Mouse (Mus musculus): ENCODE data around the gene Cacng7. TPM values are rescaled to one million over a fixed set of nuclear protein-coding genes. Genes with fewer than 3 reads are reported as not detected.
A peak's percentile ranks its signal among the peaks of the same experiment; 100 is the strongest.

The Cacng7 gene
- polyA plus RNA-seq, 1 experiment from 2014 or later, result 0.07 TPM

GRCm38 (mm10) chr7:3304298-3304697 lies 28.5 kb upstream of the Cacng7 start:
- H3K36me3 ChIP-seq, result peaks cover 6% of the 10 kb centered on the region; the same call in 1 of the 2 replicates
- H3K27ac ChIP-seq, result no peak overlapping the region
- H3K9me3 ChIP-seq (replicated peaks), result no peaks in the 10 kb centered on the region
- peak; percentile 38; the same call in 1 of the 2 replicates for ATAC-seq
- H3K4me3 ChIP-seq, result no peak overlapping the region
- 3% methylated on average over 10 of the region's 10 CpGs for WGBS (ENCODE audit: insufficient replicate concordance)
- H3K4me2 ChIP-seq, result no peak overlapping the region
- peaks cover 72% of the 10 kb centered on the region for H3K27me3 ChIP-seq (replicated peaks)
- H3K9ac ChIP-seq, result no peak overlapping the region
- peaks cover 9% of the 10 kb centered on the region for H3K4me1 ChIP-seq

- Histone ChIP-seq H3K36me3 (no peaks in the 10 kb centered on the region), H3K4me1 (peaks cover 9% of the 10 kb centered on the region), H3K27me3 (replicated peaks) (peaks cover 54% of the 10 kb centered on the region), H3K4me3 (no peak overlapping the region), H3K27ac (no peak overlapping the region), H3K9me3 (replicated peaks) (0 out of 2 replicates have a peak, but pooled peaks cover 4% of the 10 kb centered on the region), H3K4me2 (no peak overlapping the region), H3K9ac (no peak overlapping the region)
- WGBS (ENCODE audit: insufficient replicate concordance), result 45% methylated on average over 3 of the region's 3 CpGs
- ATAC-seq, result no peak
These were observed 26.4 kb upstream of the Cacng7 start for GRCm38 (mm10) chr7:3306400-3306799.

GRCm38 (mm10) chr7:3308646-3309045 lies 24.1 kb upstream of the Cacng7 start:
- Histone ChIP-seq H3K4me1 (peaks cover under 1% of the 10 kb centered on the region; the same call in 1 of the 2 replicates), H3K36me3 (no peaks in the 10 kb centered on the region), H3K27me3 (replicated peaks) (peaks cover 32% of the 10 kb centered on the region), H3K9ac (no peak overlapping the region), H3K27ac (no peak overlapping the region), H3K4me3 (no peak overlapping the region), H3K9me3 (replicated peaks) (0 out of 2 replicates have a peak, but pooled peaks cover 4% of the 10 kb centered on the region), H3K4me2 (no peak overlapping the region)
- ATAC-seq, result no peak
- 47% methylated on average over 4 of the region's 4 CpGs for WGBS (ENCODE audit: insufficient replicate concordance)

GRCm38 (mm10) chr7:3310233-3310632 lies 22.5 kb upstream of the Cacng7 start:
- Histone ChIP-seq H3K27ac (no peak overlapping the region), H3K4me2 (no peak overlapping the region), H3K9me3 (replicated peaks) (0 out of 2 replicates have a peak, but pooled peaks cover 4% of the 10 kb centered on the region), H3K4me3 (no peak overlapping the region), H3K9ac (no peak overlapping the region), H3K27me3 (replicated peaks) (peaks cover 24% of the 10 kb centered on the region), H3K36me3 (no peaks in the 10 kb centered on the region), H3K4me1 (no peaks in the 10 kb centered on the region)
- no peak for ATAC-seq
- 80% methylated on average over 7 of the region's 7 CpGs for WGBS (ENCODE audit: insufficient replicate concordance)

- WGBS (ENCODE audit: insufficient replicate concordance), result 69% methylated on average over 8 of the region's 8 CpGs
- Histone ChIP-seq H3K4me2 (no peak overlapping the region), H3K27ac (no peak overlapping the region), H3K4me3 (no peak overlapping the region), H3K9ac (no peak overlapping the region), H3K9me3 (replicated peaks) (0 out of 2 replicates have a peak, but pooled peaks cover 4% of the 10 kb centered on the region), H3K4me1 (no peaks in the 10 kb centered on the region), H3K36me3 (no peaks in the 10 kb centered on the region), H3K27me3 (replicated peaks) (peaks cover 17% of the 10 kb centered on the region)
- no peak for ATAC-seq
These were observed 19.2 kb upstream of the Cacng7 start for GRCm38 (mm10) chr7:3313571-3313970.

GRCm38 (mm10) chr7:3314121-3314520 lies 18.6 kb upstream of the Cacng7 start:
- no peak overlapping the region for H3K9ac ChIP-seq
- H3K27me3 ChIP-seq (replicated peaks), result peaks cover 22% of the 10 kb centered on the region
- WGBS (ENCODE audit: insufficient replicate concordance), result 59% methylated on average over 5 of the region's 5 CpGs
- no peak for ATAC-seq
- 0 out of 2 replicates have a peak, but pooled peaks cover 4% of the 10 kb centered on the region for H3K9me3 ChIP-seq (replicated peaks)
- no peak overlapping the region for H3K4me2 ChIP-seq
- H3K4me3 ChIP-seq, result no peak overlapping the region
- H3K4me1 ChIP-seq, result no peaks in the 10 kb centered on the region
- H3K27ac ChIP-seq, result no peak overlapping the region
- H3K36me3 ChIP-seq, result no peaks in the 10 kb centered on the region

GRCm38 (mm10) chr7:3317704-3318103 lies 15.1 kb upstream of the Cacng7 start:
- no peaks in the 10 kb centered on the region for H3K36me3 ChIP-seq
- no peak overlapping the region for H3K9ac ChIP-seq
- no peaks in the 10 kb centered on the region for H3K4me1 ChIP-seq
- H3K4me3 ChIP-seq, result no peak overlapping the region
- peaks cover 22% of the 10 kb centered on the region for H3K27me3 ChIP-seq (replicated peaks)
- no peaks in the 10 kb centered on the region for H3K9me3 ChIP-seq (replicated peaks)
- no peak for ATAC-seq
- WGBS (ENCODE audit: insufficient replicate concordance), result 23% methylated on average over 4 of the region's 4 CpGs
- no peak overlapping the region for H3K27ac ChIP-seq
- H3K4me2 ChIP-seq, result no peak overlapping the region

GRCm38 (mm10) chr7:3320856-3321255 lies 11.9 kb upstream of the Cacng7 start:
- H3K36me3 ChIP-seq, result no peaks in the 10 kb centered on the region
- no peaks in the 10 kb centered on the region for H3K4me1 ChIP-seq
- WGBS (ENCODE audit: insufficient replicate concordance), result 48% methylated on average over 3 of the region's 3 CpGs
- no peak overlapping the region for H3K4me2 ChIP-seq
- H3K4me3 ChIP-seq, result no peak overlapping the region
- no peak for ATAC-seq
- no peaks in the 10 kb centered on the region for H3K9me3 ChIP-seq (replicated peaks)
- H3K9ac ChIP-seq, result no peak overlapping the region
- no peak overlapping the region for H3K27ac ChIP-seq
- peaks cover 14% of the 10 kb centered on the region for H3K27me3 ChIP-seq (replicated peaks)

GRCm38 (mm10) chr7:3323826-3324225 lies 8.9 kb upstream of the Cacng7 start:
- Histone ChIP-seq H3K4me1 (no peaks in the 10 kb centered on the region), H3K4me2 (no peak overlapping the region), H3K27ac (no peak overlapping the region), H3K9ac (no peak overlapping the region), H3K4me3 (no peak overlapping the region), H3K27me3 (replicated peaks) (peaks cover 3% of the 10 kb centered on the region; the same call in 1 of the 2 replicates), H3K36me3 (no peaks in the 10 kb centered on the region), H3K9me3 (replicated peaks) (no peaks in the 10 kb centered on the region)
- ATAC-seq, result no peak
- WGBS (ENCODE audit: insufficient replicate concordance), result 65% methylated on average over 1 of the region's 1 CpGs

- Histone ChIP-seq H3K4me1 (no peaks in the 10 kb centered on the region), H3K9ac (no peak overlapping the region), H3K36me3 (no peaks in the 10 kb centered on the region), H3K4me3 (no peak overlapping the region), H3K27ac (no peak overlapping the region), H3K27me3 (replicated peaks) (peaks cover 40% of the 10 kb centered on the region), H3K4me2 (no peak overlapping the region), H3K9me3 (replicated peaks) (no peaks in the 10 kb centered on the region)
- 48% methylated on average over 4 of the region's 4 CpGs for WGBS (ENCODE audit: insufficient replicate concordance)
- ATAC-seq, result no peak
These were observed 4.8 kb upstream of the Cacng7 start for GRCm38 (mm10) chr7:3327961-3328360.

GRCm38 (mm10) chr7:3329776-3330546 lies 2.8 kb upstream of the Cacng7 start:
- Histone ChIP-seq H3K9ac (no peak overlapping the region), H3K27ac (no peak overlapping the region), H3K4me2 (no peak overlapping the region), H3K4me1 (no peaks in the 10 kb centered on the region), H3K27me3 (replicated peaks) (peaks cover 57% of the 10 kb centered on the region), H3K4me3 (no peak overlapping the region), H3K36me3 (no peaks in the 10 kb centered on the region), H3K9me3 (replicated peaks) (no peaks in the 10 kb centered on the region)
- ATAC-seq, result no peak
- 15% methylated on average over 31 of the region's 31 CpGs for WGBS (ENCODE audit: insufficient replicate concordance)

GRCm38 (mm10) chr7:3331171-3331570 lies 1.6 kb upstream of the Cacng7 start:
- Histone ChIP-seq H3K9me3 (replicated peaks) (no peaks in the 10 kb centered on the region), H3K4me3 (no peak overlapping the region), H3K9ac (no peak overlapping the region), H3K4me2 (no peak overlapping the region), H3K36me3 (no peaks in the 10 kb centered on the region), H3K27me3 (replicated peaks) (peaks cover 68% of the 10 kb centered on the region), H3K27ac (no peak overlapping the region), H3K4me1 (no peaks in the 10 kb centered on the region)
- WGBS (ENCODE audit: insufficient replicate concordance), result 41% methylated on average over 6 of the region's 6 CpGs
- ATAC-seq, result no peak
